Mouse (Mus musculus) kidney, embryonic 14.5 days (tissue): ENCODE measurements at regions not wholly inside any gene's neighbourhood (a gene's known extent, or its start where the extent isn't known, plus 50 kb on each side); places are given as distances from the start of the nearest gene placed in this dataset.

ENCODE experiments used
- ATAC-seq: fragments of 200-750 bp; cut with Nextera tagmentation; 2 replicates; pipeline ENCODE4 v1.8.0; 2017; ENCODE audit warnings: moderate number of reproducible peaks, mild to moderate bottlenecking, moderate TSS enrichment, moderate library complexity; ENCODE audit not compliant: low FRiP score, low TSS enrichment
- H3K27ac ChIP-seq: fragments of 300-500 bp; sonication (generic); 2 replicates; pipeline ENCODE4 v1.5.1; 2014; ENCODE audit warnings: low read depth, mild to moderate bottlenecking, low read length, moderate library complexity, mixed read lengths
- H3K27me3 ChIP-seq: fragments of 300-500 bp; sonication (generic); 2 replicates; pipeline ENCODE4 v1.6.1; 2014; ENCODE audit warnings: mild to moderate bottlenecking, low read length; ENCODE audit not compliant: control insufficient read depth, insufficient read depth
- H3K36me3 ChIP-seq: fragments of 300-500 bp; sonication (generic); 2 replicates; pipeline ENCODE4 v1.6.1; 2014; ENCODE audit warnings: low read length, mixed read lengths; ENCODE audit not compliant: control insufficient read depth, insufficient read depth
- H3K4me1 ChIP-seq: fragments of 300-500 bp; sonication (generic); 2 replicates; pipeline ENCODE4 v1.6.1; 2014; ENCODE audit warnings: low read length, mixed read lengths; ENCODE audit not compliant: control insufficient read depth, insufficient read depth
- H3K4me2 ChIP-seq: fragments of 300-500 bp; sonication (generic); replicated peaks from 2 replicates; pipeline ENCODE4 v1.6.1; 2014; ENCODE audit warnings: low read depth, mild to moderate bottlenecking, low read length
- H3K4me3 ChIP-seq: fragments of 300-500 bp; sonication (generic); 2 replicates; pipeline ENCODE4 v1.5.1; 2014; ENCODE audit warnings: mild to moderate bottlenecking, low read length
- H3K9ac ChIP-seq: fragments of 300-500 bp; sonication (generic); 2 replicates; pipeline ENCODE4 v1.6.1; 2014; ENCODE audit warnings: low read depth, mild to moderate bottlenecking, low read length, moderate library complexity
- H3K9me3 ChIP-seq: fragments of 300-500 bp; sonication (generic); 2 replicates; pipeline ENCODE4 v1.6.1; 2016; ENCODE audit warnings: low read length; ENCODE audit not compliant: control insufficient read depth
- WGBS: fragments of 180-500 bp; shearing (Covaris S2); extraction: QIAGEN DNeasy Blood & Tissue Kit; methylation state at CpG from one replicate; pipeline ENCODE4 v1.1.7; 2014; 5-methylcytosine and 5-hydroxymethylcytosine counted together

DNA sequence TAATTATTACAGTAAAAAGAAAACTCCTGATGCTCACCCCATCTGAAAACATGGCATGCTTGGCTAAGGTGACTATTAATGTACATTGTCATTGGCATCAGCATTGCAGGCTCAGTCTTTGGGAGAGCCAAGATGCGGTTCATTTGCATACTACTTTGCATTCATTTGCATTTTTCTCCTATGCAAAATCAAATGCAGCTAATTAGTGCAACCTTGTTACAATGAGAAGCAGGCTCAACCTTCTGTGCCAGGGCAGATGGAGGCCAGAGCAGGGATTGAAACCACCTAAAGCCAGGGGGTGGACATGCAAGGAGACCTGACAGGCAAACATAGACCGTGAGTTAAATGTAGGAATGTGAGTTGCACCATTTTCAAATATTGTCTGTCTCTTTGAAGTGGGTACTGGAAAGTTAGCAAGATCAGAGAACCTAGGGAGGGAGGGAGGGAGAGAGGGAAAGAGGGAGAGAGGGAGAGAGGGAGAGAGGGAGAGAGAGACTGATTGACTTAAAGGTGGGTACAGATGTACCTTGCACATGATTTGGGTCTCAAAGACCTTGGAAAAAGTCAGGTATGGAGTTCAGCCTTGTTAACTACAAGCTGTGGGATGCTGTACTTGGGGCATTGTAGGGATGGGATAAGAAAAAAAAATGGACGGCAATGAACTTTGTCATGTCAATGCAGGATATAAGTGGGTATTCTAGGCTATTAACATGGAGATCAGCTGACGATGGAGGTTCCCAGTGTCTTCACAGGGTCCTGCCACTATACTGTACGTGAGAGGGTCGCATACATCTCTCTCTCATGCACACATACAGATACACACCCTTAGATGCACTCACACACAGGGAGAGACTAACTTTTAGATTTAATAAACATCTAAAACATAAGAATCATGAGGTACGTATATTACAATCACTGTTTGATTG is 1362.1 kb upstream of the A1bg start:
- no peaks in the 10 kb centered on the region for H3K27me3 ChIP-seq
- no peaks in the 10 kb centered on the region for H3K9me3 ChIP-seq
- WGBS: 95% methylated on average over 7 of the region's 7 CpGs
- no peak for ATAC-seq
- H3K4me1 ChIP-seq: no peaks in the 10 kb centered on the region; the same call in 1 of the 2 replicates
- H3K4me3 ChIP-seq: no peak overlapping the region
- no peak overlapping the region for H3K4me2 ChIP-seq
- no peak overlapping the region for H3K27ac ChIP-seq
- H3K36me3 ChIP-seq: no peaks in the 10 kb centered on the region
- no peak overlapping the region for H3K9ac ChIP-seq

DNA sequence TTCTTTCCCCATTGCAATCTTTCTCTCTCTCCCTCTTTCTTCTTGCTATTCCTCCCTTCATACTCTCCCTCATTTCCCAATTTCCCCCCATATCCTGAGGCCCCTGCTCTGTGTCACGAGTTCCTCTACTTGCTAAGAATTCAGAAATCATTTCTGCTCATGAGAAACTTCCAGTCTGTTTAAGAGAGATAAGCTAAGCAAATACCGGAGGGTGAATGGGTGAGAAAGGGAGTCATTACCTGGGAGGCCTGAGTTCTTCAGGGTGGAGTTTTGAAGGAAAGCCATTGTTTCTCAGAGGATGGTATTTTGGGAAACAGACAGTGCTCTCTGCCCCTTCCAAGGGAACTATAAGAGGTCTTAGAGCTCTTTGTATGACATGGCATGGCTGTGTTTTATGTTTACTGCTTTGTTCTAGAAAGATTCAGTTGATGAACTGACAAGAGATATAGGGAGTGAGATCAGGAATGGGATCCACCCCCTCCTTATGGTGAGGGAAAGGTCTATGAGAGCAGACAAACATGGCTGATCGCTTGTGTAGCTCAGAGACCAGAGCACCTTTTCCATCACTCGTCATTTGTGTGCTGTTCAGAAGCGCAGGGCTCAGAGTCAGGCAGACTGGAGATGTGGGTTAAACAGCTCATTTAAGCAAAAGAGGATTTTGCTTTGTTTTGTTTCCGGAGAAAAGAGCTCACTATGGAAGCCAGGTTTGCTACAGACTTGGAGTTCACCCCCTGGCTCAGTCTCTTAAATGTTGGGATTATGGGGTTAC is 1361.0 kb upstream of the A1bg start:
- 71% methylated on average over 6 of the region's 6 CpGs for WGBS
- H3K4me3 ChIP-seq: no peak overlapping the region
- no peaks in the 10 kb centered on the region; the same call in 1 of the 2 replicates for H3K4me1 ChIP-seq
- no peak for ATAC-seq
- H3K4me2 ChIP-seq: no peak overlapping the region
- no peak overlapping the region for H3K27ac ChIP-seq
- no peaks in the 10 kb centered on the region for H3K36me3 ChIP-seq
- H3K9ac ChIP-seq: no peak overlapping the region
- no peaks in the 10 kb centered on the region for H3K9me3 ChIP-seq
- H3K27me3 ChIP-seq: no peaks in the 10 kb centered on the region

- Histone ChIP-seq H3K4me3 (no peak overlapping the region), H3K27ac (no peak overlapping the region), H3K9ac (no peak overlapping the region), H3K4me2 (no peak overlapping the region), H3K27me3 (no peaks in the 10 kb centered on the region), H3K36me3 (no peaks in the 10 kb centered on the region), H3K9me3 (no peaks in the 10 kb centered on the region), H3K4me1 (no peaks in the 10 kb centered on the region; the same call in 1 of the 2 replicates)
- WGBS: 36% methylated on average over 9 of the region's 9 CpGs
- ATAC-seq: no peak
These were observed 1359.8 kb upstream of the A1bg start for GRCm38 (mm10) chr15:62282646-62283045.

GRCm38 (mm10) chr15:62282116-62282515 is 1359.3 kb upstream of the A1bg start:
- ATAC-seq: no peak
- no peaks in the 10 kb centered on the region for H3K36me3 ChIP-seq
- 51% methylated on average over 1 of the region's 1 CpGs for WGBS
- H3K4me1 ChIP-seq: no peaks in the 10 kb centered on the region; the same call in 1 of the 2 replicates
- no peaks in the 10 kb centered on the region for H3K9me3 ChIP-seq
- H3K27ac ChIP-seq: no peak overlapping the region
- no peak overlapping the region for H3K4me3 ChIP-seq
- no peaks in the 10 kb centered on the region for H3K27me3 ChIP-seq
- H3K9ac ChIP-seq: no peak overlapping the region
- no peak overlapping the region for H3K4me2 ChIP-seq

DNA sequence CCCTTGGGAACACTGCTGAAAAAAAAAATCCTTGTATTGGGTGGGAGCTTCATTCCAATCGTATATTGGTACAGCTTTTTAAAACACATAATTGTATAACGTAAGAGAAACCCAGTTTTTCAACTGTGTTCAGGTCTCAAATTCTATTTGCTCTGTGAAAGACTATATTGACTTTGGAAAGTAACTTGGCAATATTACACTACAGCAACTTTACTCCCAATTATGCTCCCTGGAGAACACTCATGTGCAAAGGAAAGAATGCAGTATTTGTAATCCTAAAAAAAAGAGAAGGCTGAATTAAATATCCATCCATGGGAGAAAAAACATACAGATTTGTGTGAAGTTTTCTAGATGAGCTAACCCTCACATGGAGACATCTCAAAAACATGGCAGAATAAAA is 1356.7 kb upstream of the A1bg start:
- whole genome bisulfite sequencing: 81% methylated on average over 2 of the region's 2 CpGs

DNA sequence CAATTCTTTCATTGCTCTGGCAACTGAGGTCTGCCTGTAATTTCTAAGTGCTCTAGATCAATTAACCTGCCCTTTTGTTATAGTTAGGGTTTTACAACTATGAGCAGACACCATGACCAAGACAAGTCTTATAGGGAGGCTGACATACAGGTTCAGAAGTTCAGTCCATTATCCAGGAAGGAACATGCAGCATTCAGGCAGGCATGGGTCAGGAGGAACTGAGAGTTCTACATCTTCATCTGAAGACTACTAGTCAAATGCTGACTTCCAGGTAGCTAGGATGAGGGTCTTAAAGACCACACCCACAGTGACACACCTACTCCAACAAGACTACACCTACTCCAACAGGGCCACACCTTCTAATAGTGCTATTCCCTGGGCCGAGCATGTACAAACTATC is 1352.0 kb upstream of the A1bg start:
- H3K4me1 ChIP-seq: no peaks in the 10 kb centered on the region
- WGBS: 96% methylated on average over 1 of the region's 1 CpGs
- ATAC-seq: no peak
- H3K9ac ChIP-seq: no peak overlapping the region
- no peaks in the 10 kb centered on the region for H3K9me3 ChIP-seq
- no peak overlapping the region for H3K4me3 ChIP-seq
- no peak overlapping the region for H3K27ac ChIP-seq
- no peaks in the 10 kb centered on the region for H3K27me3 ChIP-seq
- H3K4me2 ChIP-seq: no peak overlapping the region
- no peaks in the 10 kb centered on the region for H3K36me3 ChIP-seq

More for the DNA sequence above, 1356.7 kb upstream of the A1bg start:
- no peak for ATAC-seq
- Histone ChIP-seq H3K36me3 (no peaks in the 10 kb centered on the region), H3K9me3 (no peaks in the 10 kb centered on the region), H3K27ac (no peak overlapping the region), H3K9ac (no peak overlapping the region), H3K27me3 (no peaks in the 10 kb centered on the region), H3K4me3 (no peak overlapping the region), H3K4me1 (no peaks in the 10 kb centered on the region; the same call in 1 of the 2 replicates), H3K4me2 (no peak overlapping the region)

DNA sequence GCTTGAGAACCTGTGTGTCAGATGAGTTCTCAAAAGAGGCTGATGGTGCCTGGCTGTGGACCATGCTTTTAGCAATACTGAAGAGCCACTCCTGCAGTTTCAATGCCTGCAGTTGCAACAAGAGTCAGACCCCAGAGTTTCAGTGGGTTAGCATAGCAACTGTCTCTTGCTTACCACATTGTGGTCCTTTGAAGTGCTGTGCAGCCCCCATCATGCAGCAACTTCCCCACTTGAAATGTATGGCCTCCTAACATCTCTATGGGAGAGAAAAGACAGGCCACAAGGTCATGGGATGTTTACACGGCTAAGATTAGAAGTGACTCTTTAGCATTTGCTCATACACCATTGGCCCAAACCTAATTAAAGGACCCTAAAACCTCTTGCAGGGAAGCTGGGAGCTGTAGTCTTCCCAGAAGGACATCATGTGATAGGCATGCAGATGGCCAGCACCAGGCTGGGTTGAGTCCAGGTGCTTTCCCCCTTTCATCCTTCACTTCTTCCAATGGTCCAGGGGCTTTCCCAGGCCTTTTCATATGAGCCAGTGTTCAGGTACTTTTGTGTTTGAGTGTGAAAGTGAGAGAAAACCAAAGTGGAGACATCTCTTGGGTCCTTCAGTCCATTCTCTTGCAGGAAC is 1351.2 kb upstream of the A1bg start:
- Histone ChIP-seq H3K4me3 (no peak overlapping the region), H3K36me3 (no peaks in the 10 kb centered on the region), H3K27me3 (no peaks in the 10 kb centered on the region), H3K9ac (no peak overlapping the region), H3K9me3 (no peaks in the 10 kb centered on the region), H3K4me2 (no peak overlapping the region), H3K27ac (no peak overlapping the region), H3K4me1 (no peaks in the 10 kb centered on the region)
- WGBS: 90% methylated on average over 1 of the region's 1 CpGs
- no peak for ATAC-seq

GRCm38 (mm10) chr15:62272755-62273154 is 1349.9 kb upstream of the A1bg start:
- Histone ChIP-seq H3K36me3 (no peaks in the 10 kb centered on the region), H3K27me3 (no peaks in the 10 kb centered on the region), H3K9me3 (no peaks in the 10 kb centered on the region), H3K4me1 (no peaks in the 10 kb centered on the region), H3K4me2 (no peak overlapping the region), H3K9ac (no peak overlapping the region), H3K27ac (no peak overlapping the region), H3K4me3 (no peak overlapping the region)
- WGBS: 94% methylated on average over 2 of the region's 2 CpGs
- no peak for ATAC-seq
